ENCODE assay signal across 22 mouse cellular contexts in the genomic region with DNA sequence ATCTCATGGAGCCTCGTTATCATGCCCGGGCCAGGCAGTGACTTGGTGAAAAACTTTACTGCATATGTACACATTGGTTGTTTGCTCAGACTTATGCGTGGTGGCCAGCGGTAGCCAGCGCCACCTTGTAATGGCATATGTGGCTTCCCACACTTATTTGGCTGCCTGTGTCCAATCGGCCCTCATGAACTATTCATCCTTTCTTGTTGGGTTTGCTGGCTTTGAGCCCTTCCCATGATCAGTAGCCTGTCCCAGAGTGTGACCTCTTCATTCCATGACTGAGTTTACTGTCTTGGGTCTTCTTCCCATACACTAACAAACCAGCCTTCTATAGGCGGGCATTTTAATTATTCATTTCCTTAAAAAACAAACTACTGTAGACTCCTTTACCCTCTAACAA.
A peak's percentile ranks its signal among the peaks of the same experiment; 100 is the strongest.
DNase-seq lines count a peak whose midpoint lies in the region; ATAC-seq lines count a peak whose summit lies in the region.
"Had no signal": no experiment of that assay in that cellular context is flagged by ENCODE, and none has a peak within 500 bp of the region (broad histone marks: within the 10 kb centered on the region; RNA-seq: fewer than 3 reads in every experiment).

No protein-coding gene starts in this region.

- no peaks in the 10 kb centered on the region for H3K9me3 ChIP-seq in intestine, embryonic 14.5 days (ENCODE audit: control insufficient read depth, low read length)
- no peaks in the 10 kb centered on the region for H3K9me3 ChIP-seq in intestine, embryonic 15.5 days
- no peaks in the 10 kb centered on the region for H3K9me3 ChIP-seq in midbrain, embryonic 11.5 days (ENCODE audit: control insufficient read depth, low read length)
- H3K9me3 ChIP-seq in midbrain, embryonic 16.5 days (replicated peaks; ENCODE audit: control insufficient read depth, low read length, poor library complexity, severe bottlenecking) = no peaks in the 10 kb centered on the region
- peaks cover 5% of the 10 kb centered on the region; the same call in 1 of the 2 replicates for H3K9me3 ChIP-seq in limb, embryonic 13.5 days
- H3K9me3 ChIP-seq: embryonic facial prominence, embryonic 13.5 days; embryonic facial prominence, embryonic 15.5 days had no signal

- H3K27me3 ChIP-seq in intestine, embryonic 14.5 days (replicated peaks; ENCODE audit: control insufficient read depth, insufficient read depth, low read length) = no peaks in the 10 kb centered on the region
- no peaks in the 10 kb centered on the region for H3K27me3 ChIP-seq in intestine, embryonic 15.5 days (replicated peaks)
- H3K27me3 ChIP-seq in midbrain, embryonic 11.5 days (ENCODE audit: control insufficient read depth, insufficient read depth, low read length) = no peaks in the 10 kb centered on the region
- no peaks in the 10 kb centered on the region for H3K27me3 ChIP-seq in midbrain, embryonic 16.5 days (ENCODE audit: control insufficient read depth, insufficient read depth, low read depth, low read length)
- no peaks in the 10 kb centered on the region for H3K27me3 ChIP-seq in limb, embryonic 13.5 days
- H3K27me3 ChIP-seq: forebrain, embryonic 12.5 days had no signal

- DNase-seq in intestine, embryonic 14.5 days (ENCODE audit: low spot score) = peak; percentile 35
- DNase-seq in midbrain, embryonic 11.5 days (ENCODE audit: low spot score, missing footprints) = peak; percentile 61
- no peak for DNase-seq in frontal cortex, postnatal 25 days (ENCODE audit: low spot score in 2 of 2)
- DNase-seq: adrenal gland, adult 2 months; adrenal gland, postnatal 10 days; adrenal gland, postnatal 25 days; cerebellum, adult 11 months; cerebellum, adult 18-20 months; cerebellum, adult 8-10 months; cerebellum, adult 9-11 months; cerebellum, postnatal 14 days; cerebellum, postnatal 36 days; embryo, embryonic 11 days had no signal

- 92% methylated on average over 7 of the region's 7 CpGs for WGBS in intestine, embryonic 14.5 days
- 92% methylated on average over 7 of the region's 7 CpGs for WGBS in intestine, embryonic 15.5 days
- 90% methylated on average over 7 of the region's 7 CpGs for WGBS in midbrain, embryonic 11.5 days
- WGBS in midbrain, embryonic 16.5 days = 93% methylated on average over 7 of the region's 7 CpGs
- 93% methylated on average over 7 of the region's 7 CpGs for WGBS in limb, embryonic 13.5 days

- no peak overlapping the region for H3K4me3 ChIP-seq in intestine, embryonic 14.5 days (ENCODE audit: low read depth, low read length)
- H3K4me3 ChIP-seq in intestine, embryonic 15.5 days (replicated peaks) = no peak overlapping the region
- no peak overlapping the region for H3K4me3 ChIP-seq in midbrain, embryonic 11.5 days (ENCODE audit: low read depth, low read length)
- H3K4me3 ChIP-seq in midbrain, embryonic 16.5 days (ENCODE audit: low read depth, low read length) = no peak overlapping the region
- no peak overlapping the region for H3K4me3 ChIP-seq in limb, embryonic 13.5 days
- H3K4me3 ChIP-seq: embryonic facial prominence, embryonic 13.5 days; embryonic facial prominence, embryonic 15.5 days; erythroblast, embryonic 14.5 days; forebrain, embryonic 10.5 days; forebrain, embryonic 12.5 days had no signal

- peaks cover 10% of the 10 kb centered on the region; the same call in 1 of the 2 replicates for H3K4me1 ChIP-seq in intestine, embryonic 14.5 days (replicated peaks; ENCODE audit: control insufficient read depth, insufficient read depth, low read length)
- peaks cover 6% of the 10 kb centered on the region for H3K4me1 ChIP-seq in intestine, embryonic 15.5 days (replicated peaks)
- H3K4me1 ChIP-seq in midbrain, embryonic 11.5 days (ENCODE audit: control insufficient read depth, insufficient read depth, low read length) = no peaks in the 10 kb centered on the region
- H3K4me1 ChIP-seq in midbrain, embryonic 16.5 days (ENCODE audit: control insufficient read depth, insufficient read depth, low read length) = peaks cover 5% of the 10 kb centered on the region; the same call in 1 of the 2 replicates
- H3K4me1 ChIP-seq in limb, embryonic 13.5 days = peaks cover 36% of the 10 kb centered on the region

- no peak overlapping the region for H3K9ac ChIP-seq in intestine, embryonic 14.5 days (ENCODE audit: low read length)
- H3K9ac ChIP-seq in intestine, embryonic 15.5 days = no peak overlapping the region
- H3K9ac ChIP-seq in midbrain, embryonic 11.5 days (ENCODE audit: low read length) = no peak overlapping the region
- H3K9ac ChIP-seq in midbrain, embryonic 16.5 days (ENCODE audit: low read depth, low read length) = no peak overlapping the region
- H3K9ac ChIP-seq in limb, embryonic 13.5 days = no peak overlapping the region
- H3K9ac ChIP-seq: embryonic facial prominence, embryonic 13.5 days; embryonic facial prominence, embryonic 15.5 days; forebrain, embryonic 12.5 days had no signal

- H3K4me2 ChIP-seq in intestine, embryonic 14.5 days (ENCODE audit: low read length) = no peak overlapping the region
- no peak overlapping the region for H3K4me2 ChIP-seq in intestine, embryonic 15.5 days (replicated peaks)
- no peak overlapping the region for H3K4me2 ChIP-seq in midbrain, embryonic 11.5 days
- H3K4me2 ChIP-seq in midbrain, embryonic 16.5 days (ENCODE audit: low read length) = no peak overlapping the region
- H3K4me2 ChIP-seq in limb, embryonic 13.5 days (replicated peaks) = no peak overlapping the region
- H3K4me2 ChIP-seq: embryonic facial prominence, embryonic 13.5 days; embryonic facial prominence, embryonic 15.5 days; forebrain, embryonic 12.5 days had no signal

- no peak for ATAC-seq in intestine, embryonic 14.5 days (replicated peaks; ENCODE audit: low FRiP score, low TSS enrichment, low read depth)
- no peak for ATAC-seq in intestine, embryonic 15.5 days
- no peak for ATAC-seq in midbrain, embryonic 11.5 days (ENCODE audit: low FRiP score)
- ATAC-seq in midbrain, embryonic 16.5 days = no peak
- no peak for ATAC-seq in limb, embryonic 13.5 days (ENCODE audit: low FRiP score, low read depth)
- ATAC-seq: forebrain, embryonic 14.5 days had no signal

- no peak overlapping the region for H3K27ac ChIP-seq in intestine, embryonic 14.5 days (ENCODE audit: low read depth)
- H3K27ac ChIP-seq in intestine, embryonic 15.5 days = no peak overlapping the region
- H3K27ac ChIP-seq in midbrain, embryonic 11.5 days (ENCODE audit: low read depth, low read length) = no peak overlapping the region
- no peak overlapping the region for H3K27ac ChIP-seq in midbrain, embryonic 16.5 days (ENCODE audit: low read length)
- H3K27ac ChIP-seq in limb, embryonic 13.5 days = peak overlapping the region; percentile 81; the same call in 1 of the 2 replicates
- H3K27ac ChIP-seq: embryonic facial prominence, embryonic 13.5 days; embryonic facial prominence, embryonic 15.5 days; forebrain, embryonic 10.5 days; forebrain, embryonic 12.5 days had no signal

- no peaks in the 10 kb centered on the region for H3K36me3 ChIP-seq in intestine, embryonic 14.5 days (ENCODE audit: control insufficient read depth, insufficient read depth, low read length)
- H3K36me3 ChIP-seq in intestine, embryonic 15.5 days = no peaks in the 10 kb centered on the region
- H3K36me3 ChIP-seq in midbrain, embryonic 11.5 days (ENCODE audit: control insufficient read depth, insufficient read depth, low read length) = no peaks in the 10 kb centered on the region
- no peaks in the 10 kb centered on the region for H3K36me3 ChIP-seq in midbrain, embryonic 16.5 days (ENCODE audit: control insufficient read depth, insufficient read depth, low read length)
- H3K36me3 ChIP-seq in limb, embryonic 13.5 days = no peaks in the 10 kb centered on the region
- H3K36me3 ChIP-seq: embryonic facial prominence, embryonic 13.5 days; embryonic facial prominence, embryonic 15.5 days; forebrain, embryonic 10.5 days; forebrain, embryonic 12.5 days had no signal

Comparison
In these comparisons a context has a peak if more than half of its experiments do, and no peak if none do; other contexts are left out.
1. DNase-seq: peak in intestine, embryonic 14.5 days (single experiment) and midbrain, embryonic 11.5 days (single experiment); none in frontal cortex, postnatal 25 days (0 of 2).